Mouse (Mus musculus) cortical plate, adult 2 months (tissue): ENCODE measurements at regions not wholly inside any gene's neighbourhood (a gene's known extent, or its start where the extent isn't known, plus 50 kb on each side); places are given as distances from the start of the nearest gene placed in this dataset.

Experiments used
- H3K27ac ChIP-seq: fragments of 200-500 bp; 2 replicates; pipeline ENCODE4 v1.5.1; 2012; ENCODE audit warnings: low read length, control low read depth, inconsistent platforms; ENCODE audit not compliant: insufficient read depth
- H3K4me1 ChIP-seq: fragments of 200-500 bp; 2 replicates; pipeline ENCODE4 v1.6.1; 2011; ENCODE audit warnings: low read length; ENCODE audit not compliant: control insufficient read depth, insufficient read depth
- H3K4me3 ChIP-seq: fragments of 200-500 bp; 2 replicates; pipeline ENCODE4 v1.5.1; 2011; ENCODE audit warnings: mild to moderate bottlenecking, low read length, control low read depth; ENCODE audit not compliant: insufficient read depth
- CTCF ChIP-seq: fragments of 200-500 bp; IDR thresholded peaks from 2 replicates; pipeline ENCODE4 v1.5.1; 2011; ENCODE audit warnings: mild to moderate bottlenecking, control low read depth, low read length; ENCODE audit not compliant: insufficient read depth; ENCODE audit errors: extremely low read depth
- POLR2A ChIP-seq: fragments of 200-500 bp; IDR thresholded peaks from 2 replicates; pipeline ENCODE4 v1.6.1; 2011; ENCODE audit warnings: mild to moderate bottlenecking, low read length, control low read depth; ENCODE audit not compliant: insufficient read depth; ENCODE audit errors: extremely low read depth

GRCm38 (mm10) chr3:136993473-136993872, 323.5 kb downstream of the Ppp3ca start:
- TF ChIP-seq POLR2A (no peak), CTCF (no peak)

GRCm38 (mm10) chr3:136994361-136995083, 324.6 kb downstream of the Ppp3ca start:
- TF ChIP-seq CTCF: peak; percentile 51; the same call in 1 of the 2 replicates
- TF ChIP-seq POLR2A: no peak
- Histone ChIP-seq H3K4me1 (no peaks in the 10 kb centered on the region; the same call in 1 of the 2 replicates), H3K27ac (0 out of 2 replicates have a peak overlapping the region, but pooled peaks have one; percentile 19), H3K4me3 (no peak overlapping the region)

More at GRCm38 (mm10) chr3:136993473-136993872, 323.5 kb downstream of the Ppp3ca start:
- H3K4me1 ChIP-seq: no peaks in the 10 kb centered on the region; the same call in 1 of the 2 replicates
- no peak overlapping the region for H3K4me3 ChIP-seq
- no peak overlapping the region for H3K27ac ChIP-seq

GRCm38 (mm10) chr3:136995611-136996335, 325.8 kb downstream of the Ppp3ca start:
- peak overlapping the region; percentile 70; the same call in 1 of the 2 replicates for H3K27ac ChIP-seq
- H3K4me3 ChIP-seq: no peak overlapping the region
- no peaks in the 10 kb centered on the region; the same call in 1 of the 2 replicates for H3K4me1 ChIP-seq
- TF ChIP-seq POLR2A (no peak), CTCF (no peak)

GRCm38 (mm10) chr3:136996381-136996895, 326.5 kb downstream of the Ppp3ca start:
- Histone ChIP-seq H3K4me1 (no peaks in the 10 kb centered on the region; the same call in 1 of the 2 replicates), H3K27ac (peak overlapping the region; percentile 84; the same call in 1 of the 2 replicates), H3K4me3 (no peak overlapping the region)
- TF ChIP-seq POLR2A (no peak), CTCF (no peak)

GRCm38 (mm10) chr3:137011551-137011950, 329.3 kb upstream of the Emcn start:
- Histone ChIP-seq H3K27ac (no peak overlapping the region), H3K4me3 (no peak overlapping the region), H3K4me1 (no peaks in the 10 kb centered on the region)
- no peak for TF ChIP-seq POLR2A

GRCm38 (mm10) chr3:137014686-137015085, 326.2 kb upstream of the Emcn start:
- TF ChIP-seq POLR2A: no peak
- no peak for TF ChIP-seq CTCF
- Histone ChIP-seq H3K4me1 (no peaks in the 10 kb centered on the region), H3K27ac (no peak overlapping the region)

GRCm38 (mm10) chr3:137015199-137015598, 325.7 kb upstream of the Emcn start:
- Histone ChIP-seq H3K4me1 (no peaks in the 10 kb centered on the region), H3K4me3 (no peak overlapping the region), H3K27ac (no peak overlapping the region)
- TF ChIP-seq POLR2A (no peak), CTCF (no peak)

More at GRCm38 (mm10) chr3:137014686-137015085, 326.2 kb upstream of the Emcn start:
- no peak overlapping the region for H3K4me3 ChIP-seq

GRCm38 (mm10) chr3:137019971-137020634, 320.8 kb upstream of the Emcn start:
- Histone ChIP-seq H3K4me1 (no peaks in the 10 kb centered on the region), H3K4me3 (no peak overlapping the region), H3K27ac (no peak overlapping the region; the same call in 1 of the 2 replicates)
- no peak for TF ChIP-seq CTCF

- TF ChIP-seq CTCF: no peak
- TF ChIP-seq POLR2A: no peak
- Histone ChIP-seq H3K27ac (no peak overlapping the region), H3K4me1 (no peaks in the 10 kb centered on the region), H3K4me3 (no peak overlapping the region)
Measured at GRCm38 (mm10) chr3:137029546-137029945, 311.3 kb upstream of the Emcn start.
